Mouse (Mus musculus) liver, embryonic 14.5 days (tissue): ENCODE measurements around the gene Nfatc2.

Experiments used
- CTCF ChIP-seq: IDR thresholded peaks from 2 replicates; pipeline ENCODE4 v1.5.1; 2016; ENCODE audit warnings: antibody characterized with exemption, low read depth, control low read depth
- EP300 ChIP-seq: IDR thresholded peaks from 2 replicates; pipeline ENCODE4 v1.6.1; 2016; ENCODE audit warnings: antibody characterized with exemption, low read depth

- no peak for TF ChIP-seq CTCF
- TF ChIP-seq EP300 = no peak
Measured at GRCm38 (mm10) chr2:168642187-168642586, 40.7 kb upstream of the Nfatc2 start.
